Mouse (Mus musculus): ENCODE results near the gene Mpo.

Gene Mpo

GRCm38 (mm10) chr11:87790088-87790487, 3.3 kb upstream of the Mpo start:
- in situ Hi-C loops (cut with MboI, MseI), result no loop called here

- in situ Hi-C loops (cut with MboI, MseI), result no loop called here
Measured at GRCm38 (mm10) chr11:87801711-87802275, 8.4 kb downstream of the Mpo start.

GRCm38 (mm10) chr11:87802621-87803020, 9.2 kb downstream of the Mpo start:
- in situ Hi-C loops (cut with MboI, MseI), result no loop called here

GRCm38 (mm10) chr11:87805448-87805847, 12.1 kb downstream of the Mpo start:
- in situ Hi-C loops (cut with MboI, MseI), result no loop called here

GRCm38 (mm10) chr11:87807433-87807832, 14.1 kb downstream of the Mpo start:
- in situ Hi-C loops (cut with MboI, MseI), result no loop called here

GRCm38 (mm10) chr11:87808236-87808635, 14.9 kb downstream of the Mpo start:
- in situ Hi-C loops (cut with MboI, MseI), result no loop called here

- in situ Hi-C loops (cut with MboI, MseI), result no loop called here
Measured at GRCm38 (mm10) chr11:87811396-87811795, 18.0 kb downstream of the Mpo start.

GRCm38 (mm10) chr11:87814831-87815230, 21.4 kb downstream of the Mpo start:
- in situ Hi-C loops (cut with MboI, MseI), result no loop called here

GRCm38 (mm10) chr11:87816707-87817442, 23.5 kb downstream of the Mpo start:
- in situ Hi-C loops (cut with MboI, MseI), result no loop called here

GRCm38 (mm10) chr11:87817443-87817773, 24.0 kb downstream of the Mpo start:
- in situ Hi-C loops (cut with MboI, MseI), result no loop called here

- in situ Hi-C loops (cut with MboI, MseI), result no loop called here
Measured at GRCm38 (mm10) chr11:87821502-87821901, 28.1 kb downstream of the Mpo start.

GRCm38 (mm10) chr11:87828239-87828900, 35.0 kb downstream of the Mpo start, which contains the start of gene Lpo:
TSS of gene Lpo (minus strand) at chr11:87828289.
- in situ Hi-C loops (cut with MboI, MseI), result no loop called here

- in situ Hi-C loops (cut with MboI, MseI), result no loop called here
Measured at GRCm38 (mm10) chr11:87840676-87841075, 47.3 kb downstream of the Mpo start.

GRCm38 (mm10) chr11:87841436-87841835, 48.1 kb downstream of the Mpo start:
- in situ Hi-C loops (cut with MboI, MseI), result no loop called here

- in situ Hi-C loops (cut with MboI, MseI), result no loop called here
Measured at GRCm38 (mm10) chr11:87846968-87847600, 53.7 kb downstream of the Mpo start.

- in situ Hi-C loops (cut with MboI, MseI), result no loop called here
Measured at GRCm38 (mm10) chr11:87847884-87848283, 54.5 kb downstream of the Mpo start.

GRCm38 (mm10) chr11:87852690-87853596, 59.6 kb downstream of the Mpo start, which contains the start of gene Mks1:
TSS of gene Mks1 (plus strand) at chr11:87853215.
- in situ Hi-C loops (cut with MboI, MseI), result no loop called here

GRCm38 (mm10) chr11:87853597-87853954, 60.2 kb downstream of the Mpo start:
- in situ Hi-C loops (cut with MboI, MseI), result no loop called here
